Mouse (Mus musculus): ENCODE measurements at regions not wholly inside any gene's neighbourhood (a gene's known extent, or its start where the extent isn't known, plus 50 kb on each side); places are given as distances from the start of the nearest gene placed in this dataset.

DNA sequence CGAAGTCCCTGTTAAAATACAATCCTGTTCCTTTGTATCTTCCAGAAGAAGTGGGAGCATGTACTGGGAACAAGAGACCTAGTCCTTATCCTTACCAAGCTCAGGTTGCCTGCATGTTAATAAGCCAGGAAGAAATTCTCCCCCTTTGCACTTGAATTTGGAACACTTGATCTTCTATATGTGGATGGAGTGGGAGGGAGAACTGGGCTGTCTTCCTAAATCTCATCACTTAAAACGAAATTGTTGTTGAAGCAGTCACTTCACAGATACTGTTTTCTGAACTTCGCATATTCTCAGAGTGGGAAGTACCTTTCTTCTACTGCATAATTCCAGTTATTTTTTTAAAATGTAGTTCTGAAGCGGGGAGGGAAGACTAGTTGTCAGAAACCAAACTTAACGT is 305.7 kb upstream of the Tank start:
- TF ChIP-seq EP300 (IDR thresholded peaks at IDR 0.05; ENCODE audit: low read depth) (no peak), CTCF (IDR thresholded peaks at IDR 0.05; ENCODE audit: low read depth) (no peak)
